9 mouse cellular contexts compared by ENCODE assay signal in genomic region chr12:58213451-58214288, GRCm38 (mm10). TPM values are rescaled to one million over a fixed set of nuclear protein-coding genes. Genes with fewer than 3 reads are reported as not detected.
DNase-seq lines count a peak whose midpoint lies in the region; ATAC-seq lines count a peak whose summit lies in the region.
"Had no signal": no experiment of that assay in that cellular context is flagged by ENCODE, and none has a peak within 500 bp of the region (broad histone marks: within the 10 kb centered on the region; RNA-seq: fewer than 3 reads in every experiment).

No protein-coding gene starts in this region.

- no peak overlapping the region for H3K27ac ChIP-seq in embryonic facial prominence, embryonic 15.5 days (replicated peaks)
- no peak overlapping the region for H3K27ac ChIP-seq in hindbrain, embryonic 12.5 days
- H3K27ac ChIP-seq in limb, embryonic 11.5 days (replicated peaks; ENCODE audit: low read depth, low read length), result no peak overlapping the region
- H3K27ac ChIP-seq in midbrain, embryonic 13.5 days, result no peak overlapping the region

- no peaks in the 10 kb centered on the region for H3K36me3 ChIP-seq in embryonic facial prominence, embryonic 15.5 days
- no peaks in the 10 kb centered on the region for H3K36me3 ChIP-seq in hindbrain, embryonic 12.5 days
- no peaks in the 10 kb centered on the region for H3K36me3 ChIP-seq in limb, embryonic 11.5 days (ENCODE audit: control insufficient read depth, insufficient read depth, low read length)
- no peaks in the 10 kb centered on the region for H3K36me3 ChIP-seq in midbrain, embryonic 13.5 days

- H3K9me3 ChIP-seq in embryonic facial prominence, embryonic 15.5 days (replicated peaks), result no peaks in the 10 kb centered on the region
- no peaks in the 10 kb centered on the region for H3K9me3 ChIP-seq in hindbrain, embryonic 12.5 days (replicated peaks)
- H3K9me3 ChIP-seq in limb, embryonic 11.5 days (ENCODE audit: control insufficient read depth, low read length), result no peaks in the 10 kb centered on the region
- no peaks in the 10 kb centered on the region for H3K9me3 ChIP-seq in midbrain, embryonic 13.5 days

- ATAC-seq in embryonic facial prominence, embryonic 15.5 days (ENCODE audit: insufficient number of reproducible peaks, low FRiP score, low TSS enrichment, low read depth), result no peak; the same call in 1 of the 2 replicates
- ATAC-seq in hindbrain, embryonic 12.5 days (ENCODE audit: low FRiP score), result peak; percentile 62; the same call in 1 of the 2 replicates
- peak; percentile 89 for ATAC-seq in limb, embryonic 11.5 days (ENCODE audit: insufficient number of reproducible peaks, low FRiP score, low TSS enrichment, low read depth)
- peak; percentile 32 for ATAC-seq in midbrain, embryonic 13.5 days

- H3K9ac ChIP-seq in embryonic facial prominence, embryonic 15.5 days, result no peak overlapping the region
- 0 out of 2 replicates have a peak overlapping the region, but pooled peaks have one; percentile 32 for H3K9ac ChIP-seq in hindbrain, embryonic 12.5 days
- no peak overlapping the region for H3K9ac ChIP-seq in limb, embryonic 11.5 days (ENCODE audit: low read length)
- peak overlapping the region; percentile 56 for H3K9ac ChIP-seq in midbrain, embryonic 13.5 days (replicated peaks)

- under 1% methylated on average over 39 of the region's 40 CpGs for WGBS in embryonic facial prominence, embryonic 15.5 days
- WGBS in hindbrain, embryonic 12.5 days, result under 1% methylated on average over 40 of the region's 40 CpGs
- 1% methylated on average over 39 of the region's 40 CpGs for WGBS in limb, embryonic 11.5 days
- under 1% methylated on average over 37 of the region's 40 CpGs for WGBS in midbrain, embryonic 13.5 days

- peaks cover 28% of the 10 kb centered on the region for H3K4me1 ChIP-seq in embryonic facial prominence, embryonic 15.5 days
- H3K4me1 ChIP-seq in hindbrain, embryonic 12.5 days, result peaks cover 39% of the 10 kb centered on the region
- H3K4me1 ChIP-seq in limb, embryonic 11.5 days (ENCODE audit: control insufficient read depth, insufficient read depth, low read length), result peaks cover 10% of the 10 kb centered on the region; the same call in 1 of the 2 replicates
- H3K4me1 ChIP-seq in midbrain, embryonic 13.5 days (replicated peaks), result peaks cover 35% of the 10 kb centered on the region

- peak overlapping the region; percentile 44 for H3K4me3 ChIP-seq in embryonic facial prominence, embryonic 15.5 days (replicated peaks)
- peak overlapping the region; percentile 51 for H3K4me3 ChIP-seq in hindbrain, embryonic 12.5 days
- peak overlapping the region; percentile 38 for H3K4me3 ChIP-seq in limb, embryonic 11.5 days (ENCODE audit: low read depth, low read length)
- peak overlapping the region; percentile 51 for H3K4me3 ChIP-seq in midbrain, embryonic 13.5 days (replicated peaks)

- peaks cover 53% of the 10 kb centered on the region for H3K27me3 ChIP-seq in embryonic facial prominence, embryonic 15.5 days
- peaks cover 53% of the 10 kb centered on the region for H3K27me3 ChIP-seq in hindbrain, embryonic 12.5 days
- peaks cover 28% of the 10 kb centered on the region for H3K27me3 ChIP-seq in limb, embryonic 11.5 days (ENCODE audit: control insufficient read depth, insufficient read depth, low read length)
- peaks cover 49% of the 10 kb centered on the region for H3K27me3 ChIP-seq in midbrain, embryonic 13.5 days

- DNase-seq in gastrocnemius, postnatal 10 days, result peak; percentile 5
- no peak for DNase-seq in gastrocnemius, adult 8-10 months (ENCODE audit: low spot score in 2 of 2)
- DNase-seq in limb, embryonic 11.5 days (ENCODE audit: low spot score), result peak; percentile 84
- DNase-seq in urinary bladder, postnatal 4 days (ENCODE audit: low spot score in 2 of 2), result no peak
- DNase-seq in frontal cortex, postnatal 25 days (ENCODE audit: low spot score in 2 of 2), result no peak

- peak overlapping the region; percentile 88 for H3K4me2 ChIP-seq in embryonic facial prominence, embryonic 15.5 days (replicated peaks)
- peak overlapping the region; percentile 86 for H3K4me2 ChIP-seq in hindbrain, embryonic 12.5 days (replicated peaks)
- H3K4me2 ChIP-seq in limb, embryonic 11.5 days (ENCODE audit: low read depth, severe bottlenecking), result peak overlapping the region; percentile 91
- peak overlapping the region; percentile 86 for H3K4me2 ChIP-seq in midbrain, embryonic 13.5 days (replicated peaks)

RNA-seq across cellular contexts. Expression of gene Sstr1, which starts 2.1 kb away (rescaled TPM):
- total RNA-seq in gastrocnemius, postnatal 10 days (2021), result under 1 TPM; 0.26 to 0.63 TPM
- total RNA-seq in gastrocnemius, adult 8-10 months (2022), result under 1 TPM in 3 of 4 experiments, not detected in 1; 0.12 to 0.27 (median 0.13) TPM
- 0.89 and 0.95 TPM in 2 replicates for polyA plus RNA-seq in embryonic facial prominence, embryonic 15.5 days (2015; fragmentation: Nextera tagmentation; extraction: Ambion mirVana)
- 1.5 and 1.8 TPM in 2 replicates for polyA plus RNA-seq in hindbrain, embryonic 12.5 days (2016; fragmentation: Nextera tagmentation; extraction: Ambion mirVana)
- polyA plus RNA-seq in limb, embryonic 11.5 days (2014; fragmentation: Nextera tagmentation; extraction: Ambion mirVana), result 0.38 and 0.63 TPM in 2 replicates
- polyA plus RNA-seq in midbrain, embryonic 13.5 days (2015; fragmentation: Nextera tagmentation; extraction: Ambion mirVana), result 2.9 and 3.4 TPM in 2 replicates

RNA-seq across cellular contexts. Expression of gene Clec14a, which starts 55.4 kb away (rescaled TPM):
- 10 to 100 TPM; 14.1 to 16.9 TPM for total RNA-seq in gastrocnemius, postnatal 10 days (2021)
- total RNA-seq in gastrocnemius, adult 8-10 months (2022), result 1 to 10 TPM; 3.4 to 4.5 (median 4.0) TPM
- polyA plus RNA-seq in embryonic facial prominence, embryonic 15.5 days (2015; fragmentation: Nextera tagmentation; extraction: Ambion mirVana), result 13.9 and 15.0 TPM in 2 replicates
- 7.9 and 8.4 TPM in 2 replicates for polyA plus RNA-seq in hindbrain, embryonic 12.5 days (2016; fragmentation: Nextera tagmentation; extraction: Ambion mirVana)
- polyA plus RNA-seq in limb, embryonic 11.5 days (2014; fragmentation: Nextera tagmentation; extraction: Ambion mirVana), result 5.9 and 6.5 TPM in 2 replicates
- polyA plus RNA-seq in midbrain, embryonic 13.5 days (2015; fragmentation: Nextera tagmentation; extraction: Ambion mirVana), result 3.6 and 4.2 TPM in 2 replicates
- total RNA-seq: MEL had no signal

Comparison
In these comparisons a context has a peak if more than half of its experiments do, and no peak if none do; other contexts are left out.
1. DNase-seq: peak in gastrocnemius, postnatal 10 days (single experiment) and limb, embryonic 11.5 days (single experiment); none in gastrocnemius, adult 8-10 months (0 of 2), urinary bladder, postnatal 4 days (0 of 2) and frontal cortex, postnatal 25 days (0 of 2).
2. H3K9ac ChIP-seq: peak in hindbrain, embryonic 12.5 days (single experiment) and midbrain, embryonic 13.5 days (single experiment); none in embryonic facial prominence, embryonic 15.5 days (single experiment) and limb, embryonic 11.5 days (single experiment).
3. Peak in every context shown above with its lines, with median percentiles within 50 percentile points of each other: H3K4me2 ChIP-seq and H3K4me3 ChIP-seq.